Mouse (Mus musculus) thymus, postnatal 0 days (tissue): ENCODE results near the gene Nbeal1. TPM values are rescaled to one million over a fixed set of nuclear protein-coding genes. Genes with fewer than 3 reads are reported as not detected.
"Not testable (repeated sequence)": the region's sequence is repeated elsewhere in the genome, so short reads cannot be mapped to it uniquely, and the experiment has no call there.

Experiments
- DNase-seq: peaks from one replicate; pipeline ENCODE4 v3.0.0-alpha.2; 2015; ENCODE audit warnings: low spot score
- polyA plus RNA-seq: library from polyadenylated mRNA; unstranded; fragments of >200 nt; fragmentation: Nextera tagmentation; extraction: Ambion mirVana; gene quantifications from 2 replicates; pipeline ENCODE4 v1.2.1, GENCODE M21; 2015

The Nbeal1 gene
- 4.4 and 5.7 TPM in 2 replicates for polyA plus RNA-seq

DNA sequence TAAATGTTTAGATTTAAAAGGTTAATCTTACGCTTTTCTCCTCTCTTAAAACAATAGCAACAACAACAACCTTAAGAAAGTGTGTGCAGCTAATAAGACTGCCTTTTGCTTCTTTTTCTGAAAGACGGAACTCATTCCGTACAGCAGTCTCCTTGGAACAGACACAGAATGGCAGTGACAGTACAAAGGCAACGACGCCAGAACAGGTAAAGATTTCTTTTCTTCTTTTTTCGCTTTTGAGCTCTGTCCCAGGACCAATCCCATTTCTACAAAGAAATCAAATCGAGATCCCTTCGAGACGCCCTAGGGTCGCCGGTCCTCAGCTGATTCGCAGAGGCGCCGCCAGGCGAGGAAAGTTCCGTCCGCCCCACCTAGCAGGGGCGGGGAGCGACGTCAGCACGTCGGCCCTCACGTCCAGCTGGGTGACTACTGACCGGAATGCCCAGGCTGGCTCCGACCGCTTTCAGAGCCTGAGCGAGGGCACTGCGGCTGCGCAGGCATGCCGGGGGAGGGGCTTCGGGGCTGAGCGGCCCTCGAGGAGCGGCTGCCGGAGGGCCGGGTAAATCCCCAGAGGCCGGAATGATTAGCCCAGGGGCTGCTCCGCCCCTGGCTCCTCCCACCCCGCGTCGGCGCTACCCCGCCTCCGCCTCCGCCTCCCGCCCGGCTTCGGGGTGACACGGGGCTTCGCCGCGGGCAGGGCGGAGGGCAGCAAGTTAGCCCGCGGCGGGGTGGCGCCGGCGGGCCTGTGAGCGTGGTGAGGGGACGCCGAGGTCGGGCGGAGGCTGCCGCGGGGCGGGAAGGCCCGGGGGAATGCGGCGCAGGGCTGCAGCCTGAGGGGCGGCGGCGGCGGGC lies at the start of gene Nbeal1:
TSS of gene Nbeal1 (plus strand) at position 668 of the 852 bp plus-strand sequence.
- peak; percentile 93 for DNase-seq

GRCm38 (mm10) chr1:60137346-60137745 lies 43.1 kb upstream of the Nbeal1 start:
- no peak for DNase-seq

- no peak for DNase-seq
Measured at GRCm38 (mm10) chr1:60152700-60153099, 27.7 kb upstream of the Nbeal1 start.

DNA sequence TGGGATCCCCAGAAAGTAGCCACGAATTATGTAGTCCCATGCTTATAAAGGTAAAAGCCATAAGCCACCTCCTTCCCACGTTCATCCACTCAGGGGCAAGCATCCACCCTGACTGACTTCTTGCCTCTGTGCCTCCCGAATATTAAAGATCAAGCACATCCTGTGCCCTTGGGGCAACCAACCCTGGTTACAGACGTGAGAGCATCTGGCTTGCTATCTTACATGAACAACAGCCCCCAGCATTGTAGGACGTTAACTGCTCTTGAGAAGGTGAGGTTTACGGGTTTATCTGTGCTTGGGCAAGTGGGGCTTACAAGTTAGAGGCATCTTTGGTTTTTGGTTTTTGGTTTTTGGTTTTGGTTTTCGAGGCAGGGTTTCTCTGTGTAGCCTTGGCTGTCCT lies 23.7 kb upstream of the Nbeal1 start:
- no peak for DNase-seq

GRCm38 (mm10) chr1:60158411-60158810 lies 22.0 kb upstream of the Nbeal1 start:
- DNase-seq: peak; percentile 69

DNA sequence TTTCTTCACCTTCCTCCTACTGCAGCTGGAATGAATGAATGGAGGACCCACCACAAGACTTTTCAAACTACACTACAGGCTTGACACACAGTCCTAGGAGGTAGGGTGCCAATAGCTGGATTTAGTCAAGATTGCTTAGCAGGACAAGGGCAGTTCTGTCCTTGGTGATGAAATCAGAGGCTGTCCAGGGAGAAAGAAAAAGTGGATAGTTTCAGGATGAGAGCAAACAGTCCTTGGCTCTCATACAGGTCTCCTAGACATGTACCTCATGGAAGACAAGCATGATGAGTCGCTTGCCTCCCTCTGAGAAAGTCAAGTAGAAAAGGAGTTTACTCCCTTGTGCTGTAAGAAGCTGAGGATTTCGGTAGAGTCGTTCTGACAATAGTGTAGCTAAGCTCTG lies 16.7 kb upstream of the Nbeal1 start:
- no peak for DNase-seq

DNA sequence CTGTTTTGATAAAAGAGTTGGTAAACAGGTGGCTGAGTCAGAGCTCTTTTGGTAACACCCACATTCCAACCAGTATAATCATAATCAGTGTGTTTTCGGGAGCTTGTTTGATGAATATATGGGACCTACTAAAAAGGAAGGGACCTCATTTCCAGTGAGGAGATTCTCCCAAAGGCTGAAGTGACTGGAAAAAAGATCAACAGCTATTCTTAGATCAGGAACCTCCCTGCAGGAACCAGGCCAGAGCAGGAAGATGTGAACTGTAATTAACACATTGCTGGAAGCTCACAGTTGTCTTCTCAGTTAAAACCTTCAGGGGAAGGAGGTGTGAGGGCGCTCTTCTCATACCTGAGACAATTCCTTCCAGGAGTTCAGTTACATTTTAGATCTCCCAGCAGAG lies 10.8 kb upstream of the Nbeal1 start:
- DNase-seq: no peak

DNA sequence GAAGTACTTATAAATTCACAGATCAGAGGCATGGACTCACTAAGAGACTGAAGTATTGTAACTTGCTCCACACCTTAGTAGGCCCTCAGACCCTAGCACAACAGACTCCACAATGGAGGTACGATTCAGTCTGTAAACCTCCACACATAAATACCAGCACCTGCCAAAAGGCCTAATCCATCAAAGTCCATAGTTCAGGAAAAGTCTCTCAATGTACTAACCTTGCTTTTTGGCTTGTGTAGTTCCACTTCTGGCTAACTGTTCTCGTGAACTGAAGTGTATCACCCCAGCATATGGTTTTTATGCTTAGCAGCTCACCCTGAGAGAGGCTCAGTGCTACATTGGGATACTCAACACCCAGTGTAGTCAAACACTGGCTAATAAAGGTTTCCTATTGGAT lies 10.1 kb upstream of the Nbeal1 start:
- DNase-seq: no peak

GRCm38 (mm10) chr1:60173119-60173518 lies 7.3 kb upstream of the Nbeal1 start:
- DNase-seq: no peak

DNA sequence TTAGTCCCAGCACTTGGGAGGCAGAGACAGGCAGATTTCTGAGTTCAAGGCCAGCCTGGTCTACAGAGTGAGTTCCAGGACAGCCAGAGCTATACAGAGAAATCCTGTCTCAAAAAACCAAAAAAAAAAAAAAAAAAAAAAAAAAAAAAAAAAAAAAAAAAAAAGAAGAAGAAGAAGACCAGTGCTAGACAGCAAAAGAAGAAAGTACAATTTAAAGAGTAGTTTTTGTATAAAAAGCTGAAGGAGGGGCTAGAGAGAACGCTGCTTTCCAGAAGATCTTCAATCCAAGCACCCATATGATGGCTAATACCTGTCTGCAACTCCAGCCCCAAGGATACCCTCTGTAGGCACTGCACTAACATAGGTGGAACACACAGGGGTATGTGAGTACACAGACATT lies 2.6 kb upstream of the Nbeal1 start:
- not testable (repeated sequence) for DNase-seq

DNA sequence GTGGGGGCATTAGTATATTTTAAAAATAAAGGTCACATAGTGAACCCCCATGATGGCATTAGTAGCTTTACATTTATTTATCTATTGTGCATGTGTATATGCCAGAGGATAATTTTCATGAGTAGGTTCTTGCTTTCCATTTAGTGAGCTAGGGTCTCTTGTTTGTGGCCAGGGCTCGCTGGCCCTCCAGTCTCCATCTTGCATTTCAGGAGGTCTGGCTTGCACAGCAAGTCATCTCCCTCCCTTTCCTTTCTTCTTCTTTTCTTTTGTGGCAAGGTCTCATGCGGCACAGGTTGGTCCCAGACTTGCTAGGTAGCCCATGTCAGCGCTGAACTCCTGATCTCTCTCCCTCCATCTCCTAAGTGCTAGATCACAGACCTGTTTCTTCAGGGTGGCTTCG lies 1.0 kb upstream of the Nbeal1 start:
- peak; percentile 5 for DNase-seq

DNA sequence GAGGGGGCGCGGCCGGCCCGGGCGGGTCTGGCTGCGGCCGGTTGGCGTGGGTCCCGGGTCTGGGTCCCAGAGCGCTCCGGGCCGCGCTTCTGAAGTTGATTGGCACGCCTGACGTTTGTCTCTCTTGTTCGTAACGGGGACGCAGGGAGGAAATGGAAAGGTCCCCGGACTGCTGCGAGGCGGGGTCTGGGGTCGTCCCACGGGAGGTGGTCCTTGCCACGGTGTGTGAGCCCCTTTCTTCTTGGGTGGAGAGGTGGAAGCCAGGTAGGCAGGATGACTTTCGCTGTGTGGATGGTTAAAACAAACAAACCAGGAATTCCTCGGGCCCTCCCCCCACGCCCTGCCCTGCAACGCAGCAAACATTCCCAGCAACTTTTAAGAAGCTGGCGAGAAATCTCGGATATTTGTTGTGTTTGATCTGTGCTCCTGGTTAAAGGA lies 404 bp downstream of the Nbeal1 start:
- DNase-seq: no peak

- no peak for DNase-seq
Measured at GRCm38 (mm10) chr1:60188454-60188853, 8.1 kb downstream of the Nbeal1 start.

DNA sequence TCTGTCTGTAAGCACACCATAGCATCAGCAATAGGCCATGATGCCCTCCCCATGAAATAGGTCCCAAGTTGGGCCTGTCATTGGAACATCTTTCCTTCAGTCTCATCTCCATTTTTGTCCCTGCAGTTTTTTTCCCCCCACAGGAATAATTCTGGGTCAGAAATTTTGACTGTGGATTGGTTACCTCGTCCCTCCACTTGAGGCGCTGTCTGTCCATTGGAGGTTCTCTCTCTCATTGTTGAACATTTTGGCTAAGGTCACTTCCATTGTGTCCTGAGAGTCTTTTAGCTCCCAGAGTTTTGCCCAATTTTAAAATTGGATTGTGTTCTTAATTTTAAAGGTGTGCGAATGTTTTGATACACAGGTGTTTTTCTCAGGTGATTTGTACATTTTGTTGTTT lies 16.4 kb downstream of the Nbeal1 start:
- no peak for DNase-seq

DNA sequence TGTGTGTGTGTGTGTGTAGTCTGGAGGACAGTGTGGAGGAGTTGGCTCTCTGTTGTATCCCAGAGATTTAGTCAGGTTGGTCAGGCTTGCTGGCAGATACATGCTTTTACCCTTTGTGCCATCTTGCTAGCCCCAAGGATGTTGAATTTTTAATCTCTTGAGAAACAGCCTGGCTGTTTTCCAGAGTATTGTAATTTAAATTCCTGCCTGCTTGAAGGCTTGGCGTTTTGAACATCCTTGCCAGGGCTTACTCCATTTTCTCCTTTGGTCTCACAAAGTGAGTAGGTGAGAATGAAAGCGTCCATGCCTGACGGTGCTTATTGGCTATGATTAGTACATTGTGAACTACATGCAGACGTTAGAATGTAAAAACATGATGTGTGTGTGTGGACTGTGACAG lies 18.6 kb downstream of the Nbeal1 start:
- no peak for DNase-seq

DNA sequence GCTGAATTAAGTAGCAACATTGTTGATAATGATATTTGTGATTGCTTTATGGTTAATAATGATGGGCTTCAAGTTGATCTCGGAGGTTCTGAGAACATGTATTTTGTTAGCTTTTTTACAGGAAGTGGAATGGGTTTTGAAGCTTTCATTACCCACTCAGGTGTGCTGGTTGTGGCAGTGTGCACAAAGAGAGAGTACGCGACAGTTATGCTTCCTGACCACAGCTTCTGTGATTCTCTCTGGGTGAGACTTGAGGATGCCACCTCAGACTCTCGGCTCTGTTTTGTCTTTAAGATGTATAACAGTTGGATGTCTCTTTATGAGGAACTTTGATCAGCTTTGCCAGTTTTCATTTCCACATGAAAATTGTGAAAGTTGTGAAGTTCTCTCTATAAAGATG lies 55.9 kb downstream of the Nbeal1 start:
- DNase-seq: peak; percentile 83

- DNase-seq: no peak
Measured at GRCm38 (mm10) chr1:60240430-60240829, 60.0 kb downstream of the Nbeal1 start.

DNA sequence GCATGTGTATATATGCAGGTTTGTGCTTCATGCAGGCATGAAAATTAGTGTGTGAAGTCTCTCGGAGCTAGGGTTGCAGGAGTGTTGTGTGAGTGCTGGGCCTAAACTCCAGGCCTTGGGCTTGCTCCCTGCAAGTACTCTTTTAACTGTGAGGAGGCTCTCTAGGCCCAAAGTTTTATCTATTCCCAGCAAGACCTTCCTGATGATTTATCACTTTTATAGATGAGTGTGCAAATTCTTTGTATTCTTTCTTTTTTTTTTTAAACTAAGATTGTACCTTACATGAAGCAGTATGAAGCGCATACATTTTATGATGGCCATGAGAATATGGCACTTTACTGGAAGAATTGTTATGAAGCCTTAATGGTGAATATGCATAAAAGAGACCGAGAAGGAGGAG lies 87.7 kb downstream of the Nbeal1 start:
- DNase-seq: no peak

DNA sequence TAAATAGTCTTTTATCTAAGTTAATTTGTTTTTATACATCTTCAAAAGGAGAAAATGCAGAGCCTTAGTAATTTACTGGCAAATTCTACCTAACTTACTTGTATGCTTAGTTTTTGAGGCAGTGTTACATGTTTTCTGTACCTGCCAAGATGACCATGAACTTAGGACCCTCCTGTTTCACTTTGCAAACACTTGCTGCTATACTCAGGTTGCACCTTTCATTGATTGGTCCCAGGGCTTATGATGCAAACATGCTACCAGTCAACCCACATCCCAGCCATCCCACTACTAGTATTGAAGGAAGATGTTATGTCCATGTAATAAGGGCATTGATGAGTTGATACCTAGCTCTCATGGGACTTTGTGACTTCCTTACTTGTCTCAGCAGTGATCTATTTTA lies 88.9 kb downstream of the Nbeal1 start:
- DNase-seq: no peak

- peak; percentile 49 for DNase-seq
Measured at GRCm38 (mm10) chr1:60272471-60272870, 92.1 kb downstream of the Nbeal1 start.

GRCm38 (mm10) chr1:60293921-60294320 lies 113.5 kb downstream of the Nbeal1 start:
- no peak for DNase-seq

DNA sequence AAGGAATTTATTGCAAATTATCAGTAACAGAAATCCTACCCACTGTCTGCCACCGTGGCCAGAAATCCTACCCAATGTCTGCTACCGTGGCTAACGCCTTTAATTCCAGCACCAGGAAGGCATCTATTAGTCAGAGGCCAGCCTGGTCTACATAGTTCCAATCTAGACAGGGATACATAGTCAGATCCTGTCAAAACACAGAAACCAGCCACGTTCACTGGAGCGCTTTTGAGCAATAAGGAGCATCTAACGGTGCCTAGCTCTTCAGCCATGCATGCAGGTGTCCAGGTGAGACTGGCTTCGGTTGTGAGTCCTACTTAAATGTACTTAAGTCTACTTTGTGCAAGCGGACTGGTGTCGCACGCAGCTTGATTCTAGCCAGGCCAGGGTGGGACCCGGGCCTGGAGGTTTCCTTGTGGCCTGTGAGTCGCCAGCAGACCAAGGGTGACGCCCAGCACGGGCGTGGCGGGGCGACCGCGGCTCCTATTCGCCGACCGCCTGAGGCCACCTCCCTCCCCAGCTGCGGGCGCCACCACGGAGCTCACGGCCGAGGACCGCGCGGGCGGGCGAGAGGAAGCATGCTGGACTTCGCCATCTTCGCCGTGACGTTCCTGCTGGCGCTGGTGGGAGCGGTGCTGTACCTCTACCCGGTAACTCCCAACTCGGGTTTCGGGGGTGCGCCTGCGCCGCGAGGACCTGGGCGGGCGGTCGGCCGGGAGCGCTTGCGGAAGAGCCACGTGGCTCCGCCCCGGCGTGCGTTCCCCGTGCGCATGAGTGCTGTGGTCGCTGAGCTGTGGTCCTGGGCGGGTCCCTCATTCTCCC lies 162.6 kb downstream of the Nbeal1 start, which contains the start of gene Cyp20a1:
TSS of gene Cyp20a1 (plus strand) at position 516 of the 822 bp plus-strand sequence.
- DNase-seq: peak; percentile 83
